Mouse (Mus musculus): Measurements from ENCODE around the gene Cib3.
A peak's percentile ranks its signal among the peaks of the same experiment; 100 is the strongest.

Cib3 gene

DNA sequence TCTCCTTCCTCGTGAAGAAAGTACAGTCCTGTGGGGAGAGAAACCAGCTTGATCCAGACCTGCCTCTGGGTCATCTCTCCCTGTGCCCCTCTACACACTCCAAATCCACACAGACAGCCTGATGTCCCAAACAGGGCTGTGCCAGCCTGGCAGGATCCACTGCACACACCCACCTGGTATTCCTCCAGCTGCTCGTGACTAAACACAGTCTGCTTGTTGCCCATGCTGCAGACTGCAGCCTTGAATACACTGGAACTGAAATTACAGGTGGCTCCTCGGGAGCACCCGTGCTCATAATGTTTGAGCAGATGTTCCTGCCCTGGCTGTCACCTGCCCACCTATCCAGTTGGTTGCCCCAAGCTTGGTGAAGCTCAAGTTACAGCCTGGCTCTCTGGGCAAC lies at the start of gene Cib3:
Cib3 (minus strand) TSS at position 87 of the 400 bp plus-strand sequence.
- no peak for DNase-seq (ENCODE audit: low read depth, low spot score)

DNA sequence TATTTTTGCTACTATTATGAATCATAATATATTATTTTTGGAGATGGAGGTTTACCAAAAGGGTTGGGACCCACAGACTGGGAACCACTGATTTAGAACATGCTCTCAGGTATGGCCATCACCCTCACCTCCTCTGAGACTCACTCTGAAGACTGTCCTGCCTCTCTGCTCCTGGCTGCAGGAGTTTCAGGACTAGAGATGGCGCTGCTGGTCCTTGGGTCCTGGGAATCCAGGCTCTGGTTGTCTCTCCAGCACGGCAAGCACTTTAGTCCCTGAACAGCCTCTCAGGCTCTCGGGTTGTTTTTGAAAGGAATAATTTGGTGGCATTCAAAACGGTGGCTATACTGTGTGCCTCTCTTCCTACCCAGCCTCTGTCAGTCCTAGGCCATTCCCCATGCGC lies 49.2 kb upstream of the Cib3 start:
- no peak for DNase-seq (ENCODE audit: low read depth, low spot score)

DNA sequence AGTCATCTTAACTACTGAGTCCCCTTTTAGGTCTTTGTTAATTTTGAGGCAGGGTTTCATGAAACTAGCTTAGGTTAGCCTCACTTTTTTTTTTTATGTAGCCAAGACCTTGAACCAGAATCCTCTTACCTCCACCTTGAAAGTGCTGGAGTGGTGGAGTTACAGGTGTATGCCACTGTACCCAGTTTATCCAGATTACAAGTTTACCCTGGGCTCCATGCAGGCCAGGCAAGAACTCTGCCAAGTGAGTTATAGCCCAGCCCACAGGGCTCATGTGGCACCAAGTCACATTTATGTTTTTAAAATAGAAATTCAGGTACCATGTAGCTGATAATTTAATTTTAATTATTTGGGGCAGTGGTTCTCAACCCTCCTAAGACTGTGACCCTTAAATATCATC lies 48.8 kb upstream of the Cib3 start:
- no peak for DNase-seq (ENCODE audit: low read depth, low spot score)

DNA sequence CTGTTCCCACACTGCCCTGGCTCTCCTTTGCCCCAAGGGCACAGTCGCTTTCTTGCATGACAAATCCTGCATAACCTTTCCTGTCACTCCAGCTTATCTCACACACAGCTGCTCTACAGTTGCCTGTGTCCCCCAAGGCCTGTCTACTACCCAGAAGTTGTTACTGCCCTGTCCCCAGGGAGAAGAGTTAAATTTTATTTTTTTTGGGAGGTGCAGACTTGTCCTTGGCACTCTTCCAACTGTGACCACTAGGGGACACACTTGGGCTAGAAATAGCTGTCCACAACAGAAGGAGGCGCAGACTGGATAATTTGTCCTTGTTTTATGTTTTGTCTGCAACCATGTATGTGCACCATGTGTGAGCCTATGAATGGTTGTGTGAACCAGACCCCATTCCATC lies 48.4 kb upstream of the Cib3 start:
- DNase-seq (ENCODE audit: low read depth, low spot score), result peak; percentile 28

DNA sequence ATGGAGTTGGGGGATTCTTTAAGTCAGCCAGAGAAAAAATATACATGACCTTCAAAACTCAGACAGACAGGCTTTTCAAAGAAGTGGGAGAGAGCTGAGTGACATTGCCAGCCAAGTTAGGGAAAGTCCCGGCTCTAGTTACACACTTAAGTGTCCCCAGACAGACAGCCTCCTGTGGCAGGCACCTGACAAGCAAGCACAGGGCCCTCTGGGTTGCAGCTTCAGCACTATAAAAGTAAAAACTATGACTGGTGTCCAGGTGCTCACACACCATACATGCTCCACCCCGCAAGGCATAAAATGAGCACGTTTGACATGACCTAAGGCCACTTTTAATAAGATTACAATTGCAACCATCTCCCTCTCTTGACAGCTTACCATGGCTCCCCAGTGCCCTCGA lies 47.9 kb upstream of the Cib3 start:
- no peak for DNase-seq (ENCODE audit: low read depth, low spot score)

DNA sequence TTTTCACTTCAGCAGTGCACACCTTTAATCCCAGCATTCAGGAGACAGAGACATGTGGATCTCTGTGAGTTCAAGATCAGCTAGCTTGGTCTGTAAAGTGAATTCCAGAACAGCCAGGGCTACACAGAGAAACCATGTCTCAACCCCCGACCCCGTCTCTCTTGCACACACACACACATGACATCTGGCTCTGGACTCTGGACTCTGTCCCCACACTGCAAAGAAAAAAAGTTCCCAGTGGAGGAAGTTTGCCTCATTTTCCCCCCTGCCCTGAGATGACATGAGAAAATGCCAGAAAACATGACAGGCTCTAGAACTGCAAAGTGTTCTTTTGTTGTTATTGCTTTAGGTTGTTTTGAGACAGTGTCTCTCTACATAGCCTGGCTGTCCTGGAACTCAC lies 47.2 kb upstream of the Cib3 start:
- DNase-seq (ENCODE audit: low read depth, low spot score), result no peak

DNA sequence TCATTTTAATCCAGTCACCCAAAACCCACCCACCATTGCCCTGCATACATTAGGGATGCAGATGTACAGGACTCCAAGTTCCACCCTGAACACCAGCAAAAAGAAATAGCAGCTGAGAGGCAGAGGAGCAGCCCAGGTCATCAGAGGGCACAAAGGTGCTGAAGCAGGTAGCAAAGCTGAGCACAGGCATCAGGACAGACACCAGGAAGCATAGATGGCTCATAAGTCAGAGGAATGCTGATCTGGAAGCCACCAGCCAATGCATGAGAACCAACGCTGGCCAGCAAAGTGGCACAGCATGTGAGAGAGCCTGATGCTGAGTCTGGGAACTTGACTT lies 45.2 kb upstream of the Cib3 start:
- no peak for DNase-seq (ENCODE audit: low read depth, low spot score)

DNA sequence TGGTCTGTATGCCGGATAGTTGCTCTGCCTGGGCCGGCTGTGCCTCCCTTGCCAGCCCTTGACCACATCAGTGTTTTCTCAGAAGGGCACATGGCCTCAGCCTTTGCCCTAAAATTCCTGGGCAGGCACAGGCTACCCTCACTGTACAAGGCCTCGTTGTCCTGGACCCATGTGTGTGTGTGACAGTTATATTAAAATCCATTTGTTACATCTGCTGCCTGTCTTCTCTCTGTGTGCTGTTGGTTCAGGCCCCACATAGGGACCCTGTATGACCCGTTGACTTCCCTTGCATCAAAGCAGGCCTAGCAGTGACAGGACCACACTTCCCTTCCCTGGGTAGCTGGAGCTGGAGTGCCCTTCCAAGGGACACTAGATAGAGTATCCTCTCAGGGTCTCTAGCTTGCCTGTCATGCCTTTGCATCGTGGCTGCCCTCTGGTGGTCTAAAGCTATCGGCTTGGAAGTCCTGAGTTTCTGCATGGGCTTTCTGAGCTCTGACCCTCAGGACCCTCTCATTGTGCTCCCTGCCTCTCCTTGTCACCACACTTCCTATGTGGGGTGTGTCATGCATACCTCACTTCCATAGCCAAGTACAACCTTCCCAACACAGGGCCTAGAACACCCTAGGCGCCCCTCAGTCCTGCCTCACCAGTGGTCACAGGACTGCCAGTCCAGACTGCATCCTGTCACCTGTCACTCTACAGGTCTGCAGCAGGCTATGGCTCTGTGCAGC lies 44.7 kb upstream of the Cib3 start:
- DNase-seq (ENCODE audit: low read depth, low spot score), result no peak

DNA sequence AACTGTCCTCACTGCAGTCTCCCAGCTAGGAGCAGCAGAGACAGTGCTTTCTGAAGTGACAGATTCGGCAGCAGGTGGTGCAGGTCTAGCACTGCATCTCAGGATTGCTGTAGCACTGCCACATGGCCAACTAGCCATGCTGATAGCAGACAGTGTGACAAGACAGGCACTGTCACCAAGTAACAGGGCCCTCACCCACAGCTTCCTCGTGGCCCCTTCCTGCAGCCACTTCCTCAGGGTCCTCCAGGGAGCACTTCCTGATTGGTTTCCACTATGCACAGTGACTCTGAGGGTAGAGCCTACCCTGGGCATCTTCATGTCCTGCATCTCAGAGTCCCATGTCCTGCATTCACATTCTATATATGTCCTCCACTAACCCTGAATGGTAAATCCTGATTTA lies 32.0 kb upstream of the Cib3 start:
- DNase-seq (ENCODE audit: low read depth, low spot score), result no peak

DNA sequence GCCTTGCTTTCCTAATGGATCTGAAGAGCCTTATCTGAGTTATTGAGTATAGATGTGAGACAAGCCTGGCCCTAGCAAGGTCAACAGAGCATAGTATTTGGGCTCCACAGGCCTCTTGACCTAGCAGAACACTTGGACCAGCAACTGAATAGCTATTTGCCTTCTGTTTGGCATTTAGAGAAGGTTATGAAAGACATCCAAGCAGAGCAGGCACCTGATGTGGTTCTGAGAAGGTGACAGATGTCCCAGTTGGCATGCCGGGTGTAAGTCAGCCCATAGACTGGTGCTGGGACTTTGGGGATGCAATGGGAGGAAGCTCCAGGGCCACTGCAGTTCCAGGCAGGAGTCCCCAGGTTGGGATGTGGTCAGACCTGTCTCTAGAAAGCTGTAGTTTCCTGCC lies 29.6 kb upstream of the Cib3 start:
- DNase-seq (ENCODE audit: low read depth, low spot score), result no peak

DNA sequence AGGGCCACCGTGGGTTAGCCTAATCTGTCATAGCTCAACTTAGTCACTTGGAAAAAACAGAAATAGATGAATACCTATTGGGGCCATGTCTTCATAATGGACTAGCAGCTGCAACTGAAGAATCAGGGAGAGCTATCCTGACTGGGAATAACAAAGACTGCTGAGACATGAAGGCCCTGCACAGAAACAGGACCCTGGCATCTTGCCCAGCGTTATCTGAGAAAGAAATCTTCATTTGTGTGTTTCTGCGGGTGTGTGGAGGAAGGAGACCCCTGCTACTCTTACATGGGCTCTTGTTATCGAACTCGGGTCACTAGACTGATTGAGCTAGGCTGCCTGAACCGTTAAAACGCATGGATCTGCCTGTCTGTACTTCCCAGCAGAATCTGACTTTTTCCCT lies 28.3 kb upstream of the Cib3 start:
- DNase-seq (ENCODE audit: low read depth, low spot score), result no peak

DNA sequence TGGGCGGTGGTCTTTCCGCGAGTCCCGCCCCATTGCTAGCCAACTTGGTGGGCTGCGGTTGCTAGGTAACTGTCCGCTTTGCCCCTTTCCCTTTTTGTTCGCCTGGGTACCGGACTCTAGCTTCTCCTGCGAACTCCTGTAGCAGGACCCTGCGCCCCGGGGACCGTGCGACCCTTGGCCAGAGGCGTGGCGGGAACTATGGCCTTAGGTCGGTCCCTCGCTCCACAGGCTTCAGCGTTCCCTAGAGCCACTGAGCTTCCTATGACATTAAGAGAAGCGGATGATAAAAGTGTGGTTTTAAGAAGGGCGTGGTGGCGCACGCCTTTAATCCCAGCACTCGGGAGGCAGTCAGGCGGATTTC lies 27.7 kb upstream of the Cib3 start:
- no peak for DNase-seq (ENCODE audit: low read depth, low spot score)

DNA sequence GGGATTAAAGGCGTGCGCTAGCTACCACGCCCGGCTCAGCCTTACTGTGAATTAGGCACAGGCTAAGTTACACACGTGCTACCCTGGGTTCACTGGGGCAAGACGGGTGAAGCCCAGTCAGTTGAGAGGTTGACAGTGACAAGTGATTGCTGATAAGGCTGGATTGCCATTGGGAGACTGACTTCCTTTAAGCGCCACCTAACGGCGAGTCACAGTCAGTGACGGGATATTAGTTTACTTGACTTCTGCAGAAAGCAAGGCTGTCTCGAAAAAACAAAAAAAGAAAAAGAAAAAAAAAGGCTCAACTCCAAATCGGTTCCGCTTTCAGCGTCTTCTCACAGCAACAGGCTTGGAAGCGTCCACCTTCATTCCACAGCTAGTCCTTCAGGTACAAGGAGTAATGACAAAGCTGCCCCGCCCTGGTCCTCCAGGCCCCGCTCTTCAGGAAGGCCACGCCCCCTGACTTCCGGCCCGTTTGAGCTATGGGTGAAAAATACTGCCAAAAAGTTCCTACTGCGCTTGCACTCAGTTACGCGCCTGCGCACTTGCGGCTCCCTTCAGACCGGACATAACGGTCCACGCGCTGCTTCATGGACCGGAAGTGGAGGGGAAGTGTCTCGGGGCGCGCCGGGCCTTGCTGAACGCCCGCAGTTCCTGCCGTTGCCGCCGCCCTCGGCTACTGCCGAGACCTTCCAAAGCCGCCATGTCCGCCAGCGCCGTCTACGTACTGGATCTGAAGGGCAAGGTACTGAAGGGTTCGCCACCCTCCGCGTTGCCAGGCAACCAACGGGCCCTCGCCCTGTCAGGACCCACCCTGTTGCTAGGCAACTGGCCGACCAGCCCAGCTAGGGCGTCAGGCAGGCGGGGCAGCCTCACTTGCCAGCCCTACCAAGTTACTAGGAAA lies 27.1 kb upstream of the Cib3 start, which contains the start of gene Ap1m1:
Ap1m1 (plus strand) TSS at position 520 of the 904 bp plus-strand sequence.
- peak; percentile 99 for DNase-seq (ENCODE audit: low read depth, low spot score)

DNA sequence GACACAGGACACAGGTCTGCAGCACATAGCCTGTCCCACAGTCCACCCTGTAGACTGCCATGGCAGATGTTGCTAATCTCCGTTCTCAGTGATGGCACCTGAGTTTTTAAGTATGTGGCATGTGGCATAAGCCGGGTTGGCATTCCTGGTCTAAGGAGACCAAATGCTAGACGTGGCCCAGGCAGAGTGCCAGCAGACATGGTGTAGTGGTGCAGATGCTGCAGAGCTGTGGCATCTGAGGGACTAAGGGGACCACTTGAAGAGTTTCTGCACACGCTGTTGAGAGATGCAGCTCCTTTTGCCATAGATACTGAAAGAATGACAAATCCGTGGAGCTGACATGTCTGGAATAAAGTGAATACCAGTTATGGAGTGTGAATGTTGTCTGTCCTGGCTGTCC lies 10.0 kb upstream of the Cib3 start:
- no peak for DNase-seq (ENCODE audit: low read depth, low spot score)

DNA sequence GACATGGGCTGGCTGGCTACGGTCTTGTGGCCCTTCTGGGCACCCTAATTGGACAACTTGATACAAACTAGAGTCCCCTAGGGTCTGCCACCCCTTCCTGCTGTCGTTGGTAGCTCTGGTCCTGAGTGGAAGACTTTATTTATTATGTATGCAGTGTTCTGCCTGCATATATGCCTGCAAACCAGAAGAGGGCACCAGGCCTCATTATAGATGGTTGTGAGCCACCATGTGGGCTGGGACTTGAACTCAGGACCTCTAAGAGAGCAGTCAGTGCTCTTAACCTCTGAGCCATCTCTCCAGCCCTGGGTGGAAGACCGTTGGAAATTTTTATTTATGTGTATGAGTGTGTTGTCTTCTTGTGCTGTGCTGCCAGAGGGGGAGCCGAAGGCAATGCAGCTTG lies 8.1 kb upstream of the Cib3 start:
- no peak for DNase-seq (ENCODE audit: low read depth, low spot score)

DNA sequence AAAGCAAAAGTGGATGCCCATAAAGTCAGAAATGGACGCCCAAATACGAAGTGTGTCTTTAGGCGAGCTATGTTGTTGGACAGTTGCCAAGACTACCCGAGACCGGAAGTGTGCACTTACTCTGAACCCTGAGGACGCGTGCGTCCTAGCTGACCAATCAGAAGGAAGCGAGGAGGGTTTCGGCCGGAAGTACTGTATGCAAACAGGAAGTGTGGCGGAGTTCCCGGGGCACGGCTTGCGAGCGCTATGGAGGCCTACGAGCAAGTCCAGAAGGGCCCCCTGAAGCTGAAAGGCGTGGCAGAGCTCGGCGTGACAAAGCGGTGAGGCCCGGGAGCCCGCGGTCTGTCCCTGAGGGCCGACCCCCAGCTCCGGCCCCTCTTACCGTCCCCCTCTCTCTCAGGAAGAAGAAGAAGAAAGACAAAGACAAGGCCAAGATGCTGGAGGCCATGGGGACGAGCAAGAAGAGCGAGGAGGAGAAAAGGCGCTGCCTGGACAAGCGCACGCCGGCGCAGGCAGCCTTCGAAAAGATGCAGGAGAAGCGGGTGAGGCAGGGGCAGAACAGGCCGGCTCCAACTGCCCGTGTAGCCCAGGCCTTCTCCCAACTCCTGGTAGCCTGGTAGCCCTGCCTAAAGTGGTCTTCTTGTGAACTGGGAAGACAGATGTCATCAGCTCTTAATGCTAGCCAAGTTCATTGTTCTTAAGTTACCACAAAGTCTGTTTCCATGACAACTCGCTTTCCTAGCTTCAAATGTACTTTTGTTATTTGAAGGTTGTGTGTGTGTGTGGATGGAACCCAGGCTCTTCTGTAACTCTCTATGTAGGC lies 7.1 kb upstream of the Cib3 start, which contains the start of gene Fam32a:
Fam32a (plus strand) TSS at position 190 of the 823 bp plus-strand sequence.
- peak; percentile 94 for DNase-seq (ENCODE audit: low read depth, low spot score)

DNA sequence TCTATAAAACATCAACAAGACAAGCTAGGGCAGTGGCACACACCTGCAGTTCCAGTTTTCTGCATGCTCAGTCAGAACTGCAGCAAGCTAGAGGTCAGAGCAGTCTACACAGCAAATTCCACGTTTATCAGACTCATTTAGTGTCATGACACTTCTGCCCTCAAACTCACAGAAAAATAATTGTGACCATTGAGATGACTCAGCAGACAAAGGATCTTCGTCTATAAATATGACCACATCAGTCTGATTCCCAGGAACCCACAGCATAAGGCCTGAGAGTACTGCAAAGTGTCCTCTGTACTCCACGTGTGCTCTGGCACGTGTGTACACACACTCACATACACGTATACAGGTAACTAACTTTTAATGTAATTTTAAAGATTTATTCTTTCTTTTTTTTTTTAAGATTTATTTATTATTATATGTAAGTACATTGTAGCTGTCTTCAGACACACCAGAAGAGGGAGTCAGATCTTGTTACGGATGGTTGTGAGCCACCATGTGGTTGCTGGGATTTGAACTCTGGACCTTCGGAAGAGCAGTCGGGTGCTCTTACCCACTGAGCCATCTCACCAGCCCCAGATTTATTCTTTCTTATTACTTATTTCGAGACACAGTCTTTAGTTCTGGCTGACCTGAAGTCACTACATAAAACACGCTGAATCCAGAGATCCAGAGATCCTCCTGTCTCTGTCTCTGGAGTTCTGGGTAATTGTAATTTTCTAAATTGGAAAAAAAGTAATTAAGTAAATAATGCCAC lies 6.3 kb upstream of the Cib3 start:
- DNase-seq (ENCODE audit: low read depth, low spot score), result no peak

DNA sequence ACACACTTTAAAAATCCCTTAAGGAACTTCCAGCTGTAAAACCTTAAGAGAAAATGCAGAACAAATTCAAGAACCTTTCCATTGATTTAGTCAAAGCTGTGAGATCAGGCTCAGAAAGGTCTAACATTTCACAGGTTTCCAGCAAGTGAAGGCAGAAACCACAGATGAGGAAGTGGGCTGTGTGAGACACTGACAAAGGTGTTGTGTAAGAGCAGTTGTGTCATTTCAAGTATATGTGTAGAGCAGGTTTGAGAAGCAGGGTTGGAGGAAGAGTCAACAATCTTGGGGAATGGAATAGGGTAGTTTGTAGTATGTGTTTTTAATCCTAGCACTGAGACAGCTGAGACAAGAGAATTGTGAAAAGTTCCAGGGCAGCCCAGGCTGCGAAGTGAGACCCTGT lies 3.2 kb upstream of the Cib3 start:
- no peak for DNase-seq (ENCODE audit: low read depth, low spot score)

DNA sequence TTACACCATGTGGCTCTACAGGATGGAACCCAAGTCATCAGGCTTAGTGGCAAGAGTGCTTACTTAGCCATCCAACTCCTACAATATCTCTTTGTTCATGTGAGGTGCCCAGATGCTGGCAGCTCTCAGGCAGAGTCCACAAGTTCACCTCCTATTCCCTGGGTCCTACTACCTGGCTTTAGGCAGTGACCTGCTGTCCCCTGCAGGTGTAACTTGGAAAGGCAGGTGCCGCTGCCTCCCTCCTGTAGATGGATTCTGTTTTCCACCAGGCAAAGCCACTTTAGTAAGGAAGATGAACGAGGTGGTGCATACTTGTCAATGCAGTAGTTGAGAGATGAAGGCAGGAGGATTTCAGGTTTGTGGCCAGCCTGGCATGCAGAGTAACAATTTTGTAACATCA lies 2.4 kb upstream of the Cib3 start:
- DNase-seq (ENCODE audit: low read depth, low spot score), result no peak

DNA sequence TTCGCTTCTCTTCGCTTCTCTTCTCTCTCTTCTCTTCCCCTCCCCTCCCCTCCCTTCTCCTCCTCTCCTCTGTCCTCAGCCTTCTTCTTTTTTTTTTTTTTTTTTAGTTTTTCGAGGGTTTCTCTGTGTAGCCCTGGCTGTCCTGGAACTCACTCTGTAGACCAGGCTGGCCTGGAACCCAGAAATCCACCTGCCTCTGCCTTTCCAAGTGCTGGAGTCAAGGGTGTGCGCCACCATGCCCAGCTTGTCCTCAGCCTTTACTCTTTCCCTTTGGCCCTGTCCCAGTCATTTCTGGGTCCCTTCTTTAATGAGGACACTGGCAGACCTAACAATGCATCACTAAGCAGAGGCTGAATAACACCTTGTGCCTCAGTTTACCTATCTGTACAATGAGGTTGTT lies 899 bp upstream of the Cib3 start, which contains the start of gene Gm11034:
Gm11034 (minus strand) TSS at position 101 of the 400 bp plus-strand sequence.
- no peak for DNase-seq (ENCODE audit: low read depth, low spot score)

DNA sequence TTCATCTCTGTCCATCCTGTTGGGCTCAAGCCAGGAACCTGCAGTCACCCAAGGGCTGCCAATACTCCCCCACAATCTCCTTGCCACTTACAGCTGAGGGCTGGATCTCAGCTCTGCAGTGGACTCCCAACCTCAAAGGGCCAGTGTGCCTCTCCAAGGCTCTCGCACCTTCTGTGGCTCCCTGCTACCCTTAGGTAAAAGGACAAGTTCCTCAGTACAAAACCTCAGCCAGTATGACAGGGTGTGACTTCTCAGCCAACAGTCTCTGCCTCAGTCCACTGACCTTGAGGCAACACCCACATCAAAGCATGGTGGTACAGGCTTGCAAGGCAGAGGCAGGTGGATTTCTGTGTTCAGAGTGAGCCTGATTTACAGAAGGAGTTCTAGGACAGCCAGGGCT lies 791 bp downstream of the Cib3 start:
- DNase-seq (ENCODE audit: low read depth, low spot score), result no peak

Measured in c-Kit-negative CD71-positive TER-119-positive erythroid progenitor cells, embryonic 14.5 days (primary cell).